Mouse (Mus musculus): ENCODE data around the gene Med15. TPM values are rescaled to one million over a fixed set of nuclear protein-coding genes. Genes with fewer than 3 reads are reported as not detected.

Gene Med15
- polyA plus RNA-seq, 1 experiment = 194 TPM

DNA sequence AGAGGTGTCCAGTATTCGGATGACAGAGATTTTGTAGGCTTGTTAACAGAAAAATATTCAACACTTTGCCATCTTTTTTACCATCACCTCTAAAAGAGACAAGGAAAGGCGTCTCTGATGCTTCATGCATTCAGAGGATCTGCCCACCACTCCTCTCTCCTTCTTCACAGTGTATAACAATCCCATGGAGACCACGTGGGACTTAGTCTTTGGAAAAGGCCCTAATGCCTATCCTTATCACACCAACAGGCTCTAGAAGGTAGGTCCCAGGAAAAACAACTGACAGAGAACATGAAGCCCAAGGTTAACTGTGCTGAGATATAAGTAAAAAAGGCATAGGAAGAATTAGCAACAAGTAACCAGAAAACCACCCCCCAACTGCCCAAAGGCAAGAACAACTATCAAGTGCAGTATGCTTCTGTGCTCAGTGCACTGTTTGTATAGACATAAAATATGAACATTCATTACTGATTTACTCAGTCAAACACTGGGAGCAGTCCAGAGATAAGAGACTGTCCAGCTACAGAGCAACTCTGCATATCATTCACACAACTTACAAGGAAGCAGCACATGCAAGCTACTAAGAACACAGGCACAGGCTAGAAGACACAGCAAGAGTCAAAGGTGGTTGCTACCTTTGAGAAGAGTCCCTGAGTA is 32.2 kb downstream of the Med15 start:
- 0 out of 2 replicates have a peak overlapping the region, but pooled peaks have one; percentile 1 for H3K27ac ChIP-seq (ENCODE audit: insufficient read depth, low read depth, low read length)

GRCm38 (mm10) chr16:17694860-17695259 is 37.8 kb downstream of the Med15 start:
- 87% methylated on average over 3 of the region's 3 CpGs for WGBS
- no peak overlapping the region for H3K27ac ChIP-seq (ENCODE audit: insufficient read depth, low read depth, low read length)
- no peak overlapping the region for H3K4me3 ChIP-seq (ENCODE audit: low read depth, low read length)
- H3K27me3 ChIP-seq (ENCODE audit: control insufficient read depth, insufficient read depth, low read length) = no peaks in the 10 kb centered on the region
- no peaks in the 10 kb centered on the region for H3K4me1 ChIP-seq (ENCODE audit: control insufficient read depth, insufficient read depth, insufficient read length, low read length)
- peaks cover 28% of the 10 kb centered on the region for H3K36me3 ChIP-seq (ENCODE audit: control insufficient read depth, insufficient read depth, low read length)
- TF ChIP-seq POLR2A (IDR thresholded peaks at IDR 0.05; ENCODE audit: low read depth, low read length) = no peak
- TF ChIP-seq CTCF (IDR thresholded peaks at IDR 0.05; ENCODE audit: extremely low read depth, insufficient read length, insufficient replicate concordance, low read depth, low read length) = no peak

More for the DNA sequence above, 32.2 kb downstream of the Med15 start:
- 50% methylated on average over 3 of the region's 3 CpGs for WGBS
- TF ChIP-seq CTCF (IDR thresholded peaks at IDR 0.05; ENCODE audit: extremely low read depth, insufficient read length, insufficient replicate concordance, low read depth, low read length) (no peak), POLR2A (IDR thresholded peaks at IDR 0.05; ENCODE audit: low read depth, low read length) (no peak)
- peaks cover 30% of the 10 kb centered on the region for H3K36me3 ChIP-seq (ENCODE audit: control insufficient read depth, insufficient read depth, low read length)
- no peaks in the 10 kb centered on the region for H3K27me3 ChIP-seq (ENCODE audit: control insufficient read depth, insufficient read depth, low read length)
- peaks cover 12% of the 10 kb centered on the region; the same call in 1 of the 2 replicates for H3K4me1 ChIP-seq (ENCODE audit: control insufficient read depth, insufficient read depth, insufficient read length, low read length)
- no peak overlapping the region for H3K4me3 ChIP-seq (ENCODE audit: low read depth, low read length)

GRCm38 (mm10) chr16:17669886-17670285 is 62.8 kb downstream of the Med15 start:
- Histone ChIP-seq H3K4me3 (ENCODE audit: low read depth, low read length) (no peak overlapping the region), H3K36me3 (ENCODE audit: control insufficient read depth, insufficient read depth, low read length) (peaks cover 67% of the 10 kb centered on the region), H3K27ac (ENCODE audit: insufficient read depth, low read depth, low read length) (no peak overlapping the region), H3K4me1 (ENCODE audit: control insufficient read depth, insufficient read depth, insufficient read length, low read length) (no peaks in the 10 kb centered on the region), H3K27me3 (ENCODE audit: control insufficient read depth, insufficient read depth, low read length) (no peaks in the 10 kb centered on the region)
- TF ChIP-seq POLR2A (IDR thresholded peaks at IDR 0.05; ENCODE audit: low read depth, low read length) (no peak), CTCF (IDR thresholded peaks at IDR 0.05; ENCODE audit: extremely low read depth, insufficient read length, insufficient replicate concordance, low read depth, low read length) (no peak)

- TF ChIP-seq CTCF (IDR thresholded peaks at IDR 0.05; ENCODE audit: extremely low read depth, insufficient read length, insufficient replicate concordance, low read depth, low read length) = no peak
- TF ChIP-seq POLR2A (IDR thresholded peaks at IDR 0.05; ENCODE audit: low read depth, low read length) = no peak
- Histone ChIP-seq H3K36me3 (ENCODE audit: control insufficient read depth, insufficient read depth, low read length) (peaks cover 63% of the 10 kb centered on the region), H3K4me1 (ENCODE audit: control insufficient read depth, insufficient read depth, insufficient read length, low read length) (no peaks in the 10 kb centered on the region), H3K4me3 (ENCODE audit: low read depth, low read length) (no peak overlapping the region), H3K27ac (ENCODE audit: insufficient read depth, low read depth, low read length) (no peak overlapping the region), H3K27me3 (ENCODE audit: control insufficient read depth, insufficient read depth, low read length) (no peaks in the 10 kb centered on the region)
These were observed 67.1 kb downstream of the Med15 start for GRCm38 (mm10) chr16:17665568-17665967.

DNA sequence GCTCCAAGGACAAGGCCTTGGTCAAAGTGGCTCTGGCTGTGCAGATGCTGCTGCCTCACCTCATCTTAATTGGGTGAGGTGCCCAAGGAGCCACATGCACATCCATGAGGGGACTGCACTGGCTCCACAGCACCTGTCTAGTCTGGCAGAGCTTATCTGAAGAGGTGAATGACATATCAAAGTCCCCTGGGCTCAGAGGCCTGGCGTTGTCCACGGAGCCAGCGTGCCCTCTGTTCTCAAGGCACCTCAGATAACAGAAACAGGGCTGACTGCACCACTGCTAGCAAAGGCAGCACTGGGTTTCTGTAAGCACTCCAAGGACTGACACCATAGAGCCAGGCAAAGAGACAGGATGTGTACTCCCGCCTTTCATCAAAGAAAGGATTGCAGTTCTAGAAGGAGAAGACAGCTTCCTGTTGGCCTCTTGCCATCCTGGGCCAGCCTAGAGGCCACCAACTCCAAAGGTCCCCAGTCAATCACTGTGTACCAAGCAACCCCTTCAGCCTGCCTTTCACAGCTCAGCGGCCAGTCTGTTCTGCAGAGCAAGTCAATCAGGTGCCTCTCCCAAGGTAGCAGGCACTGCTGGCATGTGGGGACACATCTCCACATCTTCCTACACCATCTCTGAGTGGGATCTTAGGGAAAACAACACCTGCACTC is 76.3 kb downstream of the Med15 start:
- Histone ChIP-seq H3K4me1 (ENCODE audit: control insufficient read depth, insufficient read depth, insufficient read length, low read length) (peaks cover 13% of the 10 kb centered on the region; the same call in 1 of the 2 replicates), H3K36me3 (ENCODE audit: control insufficient read depth, insufficient read depth, low read length) (peaks cover 55% of the 10 kb centered on the region), H3K27me3 (ENCODE audit: control insufficient read depth, insufficient read depth, low read length) (no peaks in the 10 kb centered on the region), H3K4me3 (ENCODE audit: low read depth, low read length) (no peak overlapping the region), H3K27ac (ENCODE audit: insufficient read depth, low read depth, low read length) (peak overlapping the region; percentile 46)
- TF ChIP-seq CTCF (IDR thresholded peaks at IDR 0.05; ENCODE audit: extremely low read depth, insufficient read length, insufficient replicate concordance, low read depth, low read length) (no peak), POLR2A (IDR thresholded peaks at IDR 0.05; ENCODE audit: low read depth, low read length) (no peak)
- 29% methylated on average over 5 of the region's 5 CpGs for WGBS

GRCm38 (mm10) chr16:17654188-17654795 is 78.4 kb downstream of the Med15 start:
- H3K4me1 ChIP-seq (ENCODE audit: control insufficient read depth, insufficient read depth, insufficient read length, low read length) = peaks cover 13% of the 10 kb centered on the region; the same call in 1 of the 2 replicates
- no peak for TF ChIP-seq CTCF (IDR thresholded peaks at IDR 0.05; ENCODE audit: extremely low read depth, insufficient read length, insufficient replicate concordance, low read depth, low read length)
- TF ChIP-seq POLR2A (IDR thresholded peaks at IDR 0.05; ENCODE audit: low read depth, low read length) = no peak
- H3K27me3 ChIP-seq (ENCODE audit: control insufficient read depth, insufficient read depth, low read length) = no peaks in the 10 kb centered on the region
- no peak overlapping the region for H3K4me3 ChIP-seq (ENCODE audit: low read depth, low read length)
- H3K36me3 ChIP-seq (ENCODE audit: control insufficient read depth, insufficient read depth, low read length) = peaks cover 50% of the 10 kb centered on the region
- H3K27ac ChIP-seq (ENCODE audit: insufficient read depth, low read depth, low read length) = no peak overlapping the region
- 87% methylated on average over 4 of the region's 4 CpGs for WGBS

DNA sequence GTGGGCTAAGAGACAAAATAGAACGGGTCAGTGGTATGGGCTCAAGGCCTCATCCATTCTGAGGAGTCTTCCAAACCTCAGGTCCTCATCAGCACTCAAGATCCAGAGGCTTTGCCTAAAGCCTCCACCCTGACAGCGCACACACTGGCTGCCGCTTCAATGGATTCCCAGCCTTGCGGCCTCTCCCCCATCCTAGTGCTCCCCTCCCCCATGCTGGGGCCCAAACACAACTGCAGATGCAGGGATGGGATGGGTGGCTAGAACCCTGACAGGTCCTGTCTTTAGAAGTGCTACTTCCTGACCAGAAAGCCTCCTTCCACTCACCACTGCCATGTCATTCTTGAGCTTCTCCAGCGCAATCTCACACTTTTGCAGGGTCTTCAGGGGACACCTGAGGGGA is 79.1 kb downstream of the Med15 start:
- H3K4me1 ChIP-seq (ENCODE audit: control insufficient read depth, insufficient read depth, insufficient read length, low read length) = peaks cover 13% of the 10 kb centered on the region; the same call in 1 of the 2 replicates
- H3K4me3 ChIP-seq (ENCODE audit: low read depth, low read length) = no peak overlapping the region
- WGBS = 96% methylated on average over 5 of the region's 5 CpGs
- peaks cover 48% of the 10 kb centered on the region for H3K36me3 ChIP-seq (ENCODE audit: control insufficient read depth, insufficient read depth, low read length)
- no peak overlapping the region for H3K27ac ChIP-seq (ENCODE audit: insufficient read depth, low read depth, low read length)
- no peak for TF ChIP-seq POLR2A (IDR thresholded peaks at IDR 0.05; ENCODE audit: low read depth, low read length)
- no peak for TF ChIP-seq CTCF (IDR thresholded peaks at IDR 0.05; ENCODE audit: extremely low read depth, insufficient read length, insufficient replicate concordance, low read depth, low read length)
- no peaks in the 10 kb centered on the region for H3K27me3 ChIP-seq (ENCODE audit: control insufficient read depth, insufficient read depth, low read length)
